Mouse (Mus musculus) ES-E14 (cell line): Measurements from ENCODE around the gene Tnfrsf13b. TPM values are rescaled to one million over a fixed set of nuclear protein-coding genes. Genes with fewer than 3 reads are reported as not detected.

Source experiments
- DNase-seq: peaks from one replicate; pipeline ENCODE4 v3.0.0-alpha.2; 2013; ENCODE audit warnings: low read depth, low spot score
- H3K27ac ChIP-seq: 2 replicates; pipeline ENCODE4 v1.5.1; 2012; ENCODE audit warnings: low read depth, mild to moderate bottlenecking, low read length, moderate library complexity, mixed read lengths; ENCODE audit not compliant: poor library complexity, insufficient read depth, severe bottlenecking
- H3K36me3 ChIP-seq: 2 replicates; pipeline ENCODE4 v1.6.1; 2012; ENCODE audit warnings: mild to moderate bottlenecking, low read length, moderate library complexity, mixed read lengths; ENCODE audit not compliant: control insufficient read depth, poor library complexity, insufficient read depth, severe bottlenecking
- H3K4me1 ChIP-seq, 2 experiments: fragments of 150-350 bp in 1 of 2; sonication (generic) in 1 of 2; 2 replicates each; pipeline ENCODE4 v1.6.1; 2012; ENCODE audit warnings: low read length in 2 of 2, mild to moderate bottlenecking in 1 of 2, mixed read lengths in 1 of 2; ENCODE audit not compliant: control insufficient read depth in 2 of 2, insufficient read depth in 2 of 2, poor library complexity in 1 of 2
- H3K4me3 ChIP-seq, 2 experiments: fragments of 150-350 bp in 1 of 2; sonication (generic) in 1 of 2; 2 replicates each; pipeline ENCODE4 v1.5.1; 2012; ENCODE audit warnings: low read length in 2 of 2, low read depth in 1 of 2, mild to moderate bottlenecking in 1 of 2, mixed read lengths in 1 of 2; ENCODE audit not compliant: insufficient read depth in 1 of 2, poor library complexity in 1 of 2, severe bottlenecking in 1 of 2
- H3K9ac ChIP-seq: 2 replicates; pipeline ENCODE4 v1.6.1; 2012; ENCODE audit warnings: low read depth, mild to moderate bottlenecking, low read length, mixed read lengths; ENCODE audit not compliant: poor library complexity, insufficient read depth, severe bottlenecking
- H3K9me3 ChIP-seq: fragments of 150-350 bp; sonication (generic); 2 replicates; pipeline ENCODE4 v1.6.1; 2012; ENCODE audit warnings: low read depth, mild to moderate bottlenecking, low read length; ENCODE audit not compliant: control insufficient read depth, insufficient read depth
- CHD2 ChIP-seq: IDR thresholded peaks from 2 replicates; pipeline ENCODE4 v1.6.1; 2014; ENCODE audit warnings: mild to moderate bottlenecking, low read depth, low read length, inconsistent platforms
- HCFC1 ChIP-seq: IDR thresholded peaks from 2 replicates; pipeline ENCODE4 v1.6.1; 2012; ENCODE audit warnings: low read length, inconsistent platforms, borderline replicate concordance; ENCODE audit not compliant: insufficient read depth
- MAFK ChIP-seq: IDR thresholded peaks from 2 replicates; pipeline ENCODE4 v1.6.1; 2014; ENCODE audit warnings: mild to moderate bottlenecking, low read depth, low read length, inconsistent platforms; ENCODE audit not compliant: insufficient read depth
- ZC3H11A ChIP-seq: IDR thresholded peaks from 2 replicates; pipeline ENCODE4 v1.6.1; 2012; ENCODE audit warnings: low read depth, mild to moderate bottlenecking, inconsistent platforms, low read length, borderline replicate concordance
- ZNF384 ChIP-seq: IDR thresholded peaks from 2 replicates; pipeline ENCODE4 v1.6.1; 2012; ENCODE audit warnings: low read depth, low read length, inconsistent platforms
- in situ Hi-C, 2 experiments: fragments of 600-800 bp; cut with MboI; formaldehyde crosslinking; loops; one replicate each; pipeline ENCODE4 v1.15.1; 2025; ENCODE audit warnings: low sequenced_read_pairs in 2 of 2, inconsistent platforms in 1 of 2; ENCODE audit not compliant: unreplicated experiment in 2 of 2
- total RNA-seq: library from RNA; depleted of rRNA; stranded (reverse); fragments of 300-350 nt; gene quantifications from 2 replicates; pipeline ENCODE4 v1.2.3, GENCODE M21; 2012

The Tnfrsf13b gene
- total RNA-seq, 1 experiment, result 2.3 TPM

GRCm38 (mm10) chr11:61122769-61123288 is 3.7 kb upstream of the Tnfrsf13b start:
- Histone ChIP-seq H3K36me3 (no peaks in the 10 kb centered on the region), H3K4me3 (no peak overlapping the region), H3K4me1 (no peaks in the 10 kb centered on the region), H3K9ac (no peak overlapping the region), H3K27ac (no peak overlapping the region), H3K9me3 (no peaks in the 10 kb centered on the region)
- DNase-seq, result no peak
- TF ChIP-seq ZC3H11A (no peak), CHD2 (no peak), HCFC1 (no peak), MAFK (no peak), ZNF384 (no peak)
- in situ Hi-C loops, result no loop called here

GRCm38 (mm10) chr11:61123886-61124285 is 2.7 kb upstream of the Tnfrsf13b start:
- no peaks in the 10 kb centered on the region for H3K9me3 ChIP-seq
- H3K27ac ChIP-seq, result no peak overlapping the region
- H3K36me3 ChIP-seq, result no peaks in the 10 kb centered on the region
- H3K4me1 ChIP-seq, result no peaks in the 10 kb centered on the region
- TF ChIP-seq MAFK (no peak), ZNF384 (no peak), HCFC1 (no peak), CHD2 (no peak), ZC3H11A (no peak)
- no peak overlapping the region for H3K9ac ChIP-seq
- H3K4me3 ChIP-seq, result no peak overlapping the region
- in situ Hi-C loops, result no loop called here
- no peak for DNase-seq

GRCm38 (mm10) chr11:61125970-61126369 is 585 bp upstream of the Tnfrsf13b start:
- no peak for TF ChIP-seq HCFC1
- no peak for TF ChIP-seq CHD2
- TF ChIP-seq ZC3H11A, result no peak
- TF ChIP-seq MAFK, result no peak
- no peak for TF ChIP-seq ZNF384
- H3K9ac ChIP-seq, result no peak overlapping the region
- H3K4me3 ChIP-seq, result no peak overlapping the region
- in situ Hi-C loops, result no loop called here
- no peaks in the 10 kb centered on the region for H3K36me3 ChIP-seq
- no peaks in the 10 kb centered on the region for H3K4me1 ChIP-seq
- no peaks in the 10 kb centered on the region for H3K9me3 ChIP-seq
- H3K27ac ChIP-seq, result no peak overlapping the region
- no peak for DNase-seq

- Histone ChIP-seq H3K4me3 (no peak overlapping the region), H3K4me1 (no peaks in the 10 kb centered on the region), H3K36me3 (no peaks in the 10 kb centered on the region), H3K9ac (no peak overlapping the region), H3K9me3 (no peaks in the 10 kb centered on the region), H3K27ac (no peak overlapping the region)
- TF ChIP-seq MAFK, result no peak
- no peak for TF ChIP-seq ZC3H11A
- no peak for TF ChIP-seq ZNF384
- TF ChIP-seq HCFC1, result no peak
- TF ChIP-seq CHD2, result no peak
- DNase-seq, result no peak
- in situ Hi-C loops, result no loop called here
Measured at GRCm38 (mm10) chr11:61127421-61128055, 983 bp downstream of the Tnfrsf13b start.
